Mouse (Mus musculus) liver, embryonic 16.5 days (tissue): ENCODE data around the gene Olfr1349. TPM values are rescaled to one million over a fixed set of nuclear protein-coding genes. Genes with fewer than 3 reads are reported as not detected.
"Not testable (repeated sequence)": the region's sequence is repeated elsewhere in the genome, so short reads cannot be mapped to it uniquely, and the experiment has no call there.

Experiments
- ATAC-seq: fragments of 200-750 bp; cut with Nextera tagmentation; 2 replicates; pipeline ENCODE4 v1.8.0; 2017; ENCODE audit warnings: low read depth, mild to moderate bottlenecking, moderate number of reproducible peaks, moderate library complexity
- H3K27ac ChIP-seq: fragments of 300-500 bp; sonication (generic); 2 replicates; pipeline ENCODE4 v1.5.1; 2014; ENCODE audit warnings: mild to moderate bottlenecking, low read length
- H3K27me3 ChIP-seq: fragments of 300-500 bp; sonication (generic); 2 replicates; pipeline ENCODE4 v1.6.1; 2014; ENCODE audit warnings: low read depth, low read length, mixed read lengths; ENCODE audit not compliant: control insufficient read depth, insufficient read depth
- H3K36me3 ChIP-seq: fragments of 300-500 bp; sonication (generic); 2 replicates; pipeline ENCODE4 v1.6.1; 2014; ENCODE audit warnings: mild to moderate bottlenecking; ENCODE audit not compliant: control insufficient read depth, insufficient read depth
- H3K4me1 ChIP-seq: fragments of 300-500 bp; sonication (generic); 2 replicates; pipeline ENCODE4 v1.6.1; 2014; ENCODE audit warnings: low read depth, low read length, mixed read lengths; ENCODE audit not compliant: control insufficient read depth
- H3K4me2 ChIP-seq: fragments of 300-500 bp; sonication (generic); 2 replicates; pipeline ENCODE4 v1.6.1; 2014; ENCODE audit warnings: low read depth, low read length, mixed read lengths
- H3K4me3 ChIP-seq: fragments of 300-500 bp; sonication (generic); 2 replicates; pipeline ENCODE4 v1.5.1; 2014; ENCODE audit warnings: low read depth, mild to moderate bottlenecking, low read length
- H3K9ac ChIP-seq: fragments of 300-500 bp; sonication (generic); 2 replicates; pipeline ENCODE4 v1.6.1; 2014; ENCODE audit warnings: low read depth, low read length
- H3K9me3 ChIP-seq: fragments of 300-500 bp; sonication (generic); replicated peaks from 2 replicates; pipeline ENCODE4 v1.6.1; 2016; ENCODE audit warnings: low read length; ENCODE audit not compliant: control insufficient read depth
- WGBS: fragments of 180-500 bp; shearing (Covaris S2); extraction: QIAGEN DNeasy Blood & Tissue Kit; methylation state at CpG from one replicate; pipeline ENCODE4 v1.1.7; 2014; ENCODE audit not compliant: insufficient replicate concordance; 5-methylcytosine and 5-hydroxymethylcytosine counted together
- polyA plus RNA-seq: library from polyadenylated mRNA; unstranded; fragments of >200 nt; fragmentation: Nextera tagmentation; extraction: Ambion mirVana; gene quantifications from 2 replicates; pipeline ENCODE4 v1.2.1, GENCODE M21; 2015

The Olfr1349 gene
- not detected in 2 replicates for polyA plus RNA-seq

DNA sequence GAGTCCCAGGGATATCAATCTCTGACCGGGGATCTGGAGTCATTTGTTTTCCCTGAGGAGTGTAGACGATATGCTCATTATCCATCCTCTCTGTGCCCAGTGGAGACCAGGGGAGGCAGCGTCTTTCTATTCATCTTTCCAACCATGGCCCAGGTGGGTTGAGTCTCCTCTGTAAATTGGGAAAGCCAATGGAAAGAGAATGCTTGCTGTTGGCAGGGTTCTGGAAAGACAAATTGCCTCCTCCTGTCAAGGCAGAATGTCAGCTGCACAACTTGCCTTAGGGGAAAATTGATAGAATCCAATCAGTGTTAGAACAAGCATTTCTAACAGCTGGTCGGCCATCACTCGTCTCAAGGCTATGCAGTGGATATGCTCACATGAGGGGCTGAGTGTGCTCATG is at the start of gene Olfr1349:
Olfr1349 (minus strand) TSS at position 101 of the 400 bp plus-strand sequence.
- Histone ChIP-seq H3K27ac (no peak within 1 kb of the TSS), H3K4me1 (no peaks in the 10 kb centered on the region), H3K9ac (no peak within 1 kb of the TSS), H3K4me2 (no peak within 1 kb of the TSS), H3K27me3 (no peaks in the 10 kb centered on the region), H3K9me3 (0 out of 2 replicates have a peak, but pooled peaks cover 4% of the 10 kb centered on the region), H3K36me3 (no peaks in the 10 kb centered on the region), H3K4me3 (no peak within 1 kb of the TSS)
- 60% methylated on average over 5 of the region's 5 CpGs for WGBS
- ATAC-seq, result no peak

DNA sequence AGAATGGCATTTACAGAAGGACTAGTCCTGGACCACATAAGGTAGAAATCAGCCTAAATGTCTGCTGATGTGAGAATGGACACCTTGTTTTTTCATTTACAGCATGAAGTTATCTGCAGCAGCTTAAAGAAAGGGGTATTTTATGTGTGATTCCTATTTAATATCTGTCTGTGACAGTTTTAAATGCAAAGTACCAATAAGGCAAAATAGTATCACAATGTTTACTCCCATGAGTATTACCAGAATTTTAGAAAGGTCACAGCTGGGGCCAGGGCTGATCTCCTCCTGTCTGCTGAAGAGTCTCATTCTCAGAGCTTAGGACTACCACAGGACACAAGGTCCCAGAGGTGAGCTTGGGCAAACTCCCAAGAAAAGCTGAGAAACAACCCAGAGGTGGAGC is 41.8 kb upstream of the Olfr1349 start, which contains the start of gene Olfr1350:
Olfr1350 (plus strand) TSS at position 301 of the 400 bp plus-strand sequence.
- H3K36me3 ChIP-seq, result no peaks in the 10 kb centered on the region
- H3K4me1 ChIP-seq, result no peaks in the 10 kb centered on the region
- H3K9ac ChIP-seq, result no peak within 1 kb of the TSS
- no peak within 1 kb of the TSS for H3K27ac ChIP-seq
- no peak within 1 kb of the TSS for H3K4me2 ChIP-seq
- H3K4me3 ChIP-seq, result no peak within 1 kb of the TSS
- no peak for ATAC-seq
- no peaks in the 10 kb centered on the region for H3K9me3 ChIP-seq
- H3K27me3 ChIP-seq, result no peaks in the 10 kb centered on the region

DNA sequence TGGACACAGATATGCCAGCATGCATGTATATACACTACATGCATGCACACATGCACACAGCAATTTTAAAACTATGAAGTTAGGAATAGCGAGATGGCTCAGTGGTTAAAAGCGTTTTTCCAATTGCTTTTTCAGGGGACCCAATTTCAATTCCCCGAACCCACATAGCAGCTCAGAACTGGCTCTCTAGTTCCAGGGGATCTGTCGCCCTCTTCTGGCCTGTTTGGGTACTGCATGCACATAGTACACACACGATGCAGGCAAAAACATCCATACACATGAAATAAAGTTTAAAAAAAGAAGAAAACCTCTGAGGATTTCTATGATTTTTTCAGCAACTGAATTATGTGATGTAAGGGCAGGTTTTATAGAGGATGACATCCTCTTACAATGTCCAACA is 3.4 kb upstream of the Olfr1349 start:
- no peak overlapping the region for H3K27ac ChIP-seq
- no peaks in the 10 kb centered on the region for H3K27me3 ChIP-seq
- 52% methylated on average over 5 of the region's 5 CpGs for WGBS
- no peaks in the 10 kb centered on the region for H3K4me1 ChIP-seq
- 0 out of 2 replicates have a peak, but pooled peaks cover 4% of the 10 kb centered on the region for H3K9me3 ChIP-seq
- no peak for ATAC-seq
- H3K9ac ChIP-seq, result no peak overlapping the region
- H3K4me2 ChIP-seq, result no peak overlapping the region
- H3K4me3 ChIP-seq, result no peak overlapping the region
- no peaks in the 10 kb centered on the region for H3K36me3 ChIP-seq

DNA sequence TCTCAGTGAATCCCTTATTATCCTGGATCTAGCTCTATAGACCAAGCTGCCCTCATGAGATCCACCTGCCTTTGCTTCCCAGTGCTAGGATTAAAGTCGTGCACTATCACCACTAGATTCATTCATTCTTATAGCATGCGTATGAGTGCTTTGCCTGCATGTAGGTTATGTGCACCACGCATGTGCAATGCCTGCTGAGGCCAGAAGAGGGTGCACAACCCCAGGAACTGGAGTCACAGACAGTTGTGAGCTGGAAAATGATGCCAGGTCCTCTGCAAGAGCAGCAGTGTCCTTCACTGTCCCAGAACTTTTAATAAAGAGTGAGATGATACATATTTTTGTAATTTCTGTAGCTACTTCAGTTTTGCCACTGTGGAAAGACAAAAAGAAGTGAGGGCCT is 2.3 kb upstream of the Olfr1349 start:
- H3K27me3 ChIP-seq, result no peaks in the 10 kb centered on the region
- H3K4me2 ChIP-seq, result no peak overlapping the region
- H3K36me3 ChIP-seq, result no peaks in the 10 kb centered on the region
- 0 out of 2 replicates have a peak, but pooled peaks cover 4% of the 10 kb centered on the region for H3K9me3 ChIP-seq
- H3K4me3 ChIP-seq, result no peak overlapping the region
- H3K9ac ChIP-seq, result no peak overlapping the region
- WGBS, result 48% methylated on average over 3 of the region's 3 CpGs
- ATAC-seq, result no peak
- no peaks in the 10 kb centered on the region for H3K4me1 ChIP-seq
- no peak overlapping the region for H3K27ac ChIP-seq

DNA sequence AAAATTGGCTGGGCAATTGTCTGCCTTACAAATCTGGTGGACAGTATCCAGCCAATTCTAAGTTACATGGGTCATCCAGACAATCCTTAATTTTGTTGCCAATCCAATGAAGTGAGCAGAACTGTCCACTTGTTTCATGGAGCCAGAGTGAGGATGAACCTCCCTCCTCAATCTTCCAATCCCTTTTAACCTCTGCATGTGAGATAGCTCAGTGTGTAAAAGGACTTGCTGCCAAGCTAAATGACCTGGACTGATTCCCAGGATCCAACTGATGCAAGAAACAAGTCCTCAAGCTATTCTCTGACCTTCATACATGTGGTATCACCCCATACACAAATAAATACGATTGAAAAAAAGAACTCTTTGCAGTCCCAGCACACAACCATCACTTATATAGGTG is 1.1 kb downstream of the Olfr1349 start:
- Histone ChIP-seq H3K9me3 (peaks cover 4% of the 10 kb centered on the region; the same call in 1 of the 2 replicates), H3K4me2 (no peak overlapping the region), H3K4me1 (no peaks in the 10 kb centered on the region), H3K27me3 (no peaks in the 10 kb centered on the region), H3K4me3 (no peak overlapping the region), H3K36me3 (no peaks in the 10 kb centered on the region), H3K27ac (no peak overlapping the region), H3K9ac (no peak overlapping the region)
- ATAC-seq, result no peak
- 15% methylated on average over 1 of the region's 1 CpGs for WGBS

DNA sequence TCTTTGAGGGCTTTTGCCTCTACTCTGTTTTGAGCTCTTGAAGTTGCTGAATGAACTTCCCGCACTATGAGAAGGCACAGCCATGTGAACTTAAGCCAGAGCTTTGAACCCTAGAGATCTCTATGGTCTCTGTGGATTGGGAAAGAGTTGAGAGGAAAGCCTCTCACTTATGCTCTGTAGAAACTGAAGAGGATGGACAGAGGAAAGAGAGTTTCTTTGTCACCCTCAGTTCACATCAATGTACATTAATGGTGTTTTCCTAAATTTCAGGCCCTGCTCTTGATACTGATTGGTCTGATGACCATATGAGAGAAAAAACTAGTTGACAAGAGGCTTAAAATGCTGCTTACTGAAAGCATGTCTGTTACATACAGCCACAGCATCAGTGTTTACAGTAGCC is 14.1 kb downstream of the Olfr1349 start, which contains the start of gene Olfr1348:
Olfr1348 (minus strand) TSS at position 101 of the 400 bp plus-strand sequence.
- Histone ChIP-seq H3K27me3 (no peaks in the 10 kb centered on the region), H3K36me3 (no peaks in the 10 kb centered on the region), H3K4me1 (no peaks in the 10 kb centered on the region), H3K4me2 (no peak within 1 kb of the TSS), H3K27ac (no peak within 1 kb of the TSS), H3K4me3 (no peak within 1 kb of the TSS), H3K9ac (no peak within 1 kb of the TSS), H3K9me3 (no peaks in the 10 kb centered on the region)
- ATAC-seq, result no peak
- WGBS, result 73% methylated on average over 1 of the region's 1 CpGs

DNA sequence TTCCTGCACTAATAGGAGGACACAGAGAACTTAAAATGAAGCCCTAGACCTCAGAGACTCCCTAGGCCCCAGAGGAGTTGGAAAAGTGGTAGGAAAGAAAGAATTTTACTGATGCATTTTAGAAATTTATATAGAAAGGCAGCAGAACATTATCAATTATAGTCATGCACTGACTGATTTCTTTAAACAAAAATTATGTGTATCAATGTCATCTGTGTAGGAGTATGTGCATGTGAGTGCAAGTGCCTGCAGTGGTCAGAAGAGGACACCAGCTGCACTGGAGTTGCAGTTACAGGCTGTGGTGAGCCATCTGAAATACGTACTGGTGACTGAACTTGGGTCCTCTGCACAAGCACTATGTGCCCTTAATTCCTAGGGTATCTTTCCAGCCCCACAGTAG is 23.1 kb downstream of the Olfr1349 start, which contains the start of gene Olfr1347:
Olfr1347 (minus strand) TSS at position 101 of the 400 bp plus-strand sequence.
- no peak within 1 kb of the TSS for H3K4me3 ChIP-seq
- H3K9me3 ChIP-seq, result no peaks in the 10 kb centered on the region
- no peaks in the 10 kb centered on the region for H3K4me1 ChIP-seq
- H3K36me3 ChIP-seq, result no peaks in the 10 kb centered on the region
- H3K27me3 ChIP-seq, result no peaks in the 10 kb centered on the region
- H3K4me2 ChIP-seq, result no peak within 1 kb of the TSS
- WGBS, result 34% methylated on average over 1 of the region's 1 CpGs
- no peak within 1 kb of the TSS for H3K9ac ChIP-seq
- H3K27ac ChIP-seq, result no peak within 1 kb of the TSS
- ATAC-seq, result no peak

DNA sequence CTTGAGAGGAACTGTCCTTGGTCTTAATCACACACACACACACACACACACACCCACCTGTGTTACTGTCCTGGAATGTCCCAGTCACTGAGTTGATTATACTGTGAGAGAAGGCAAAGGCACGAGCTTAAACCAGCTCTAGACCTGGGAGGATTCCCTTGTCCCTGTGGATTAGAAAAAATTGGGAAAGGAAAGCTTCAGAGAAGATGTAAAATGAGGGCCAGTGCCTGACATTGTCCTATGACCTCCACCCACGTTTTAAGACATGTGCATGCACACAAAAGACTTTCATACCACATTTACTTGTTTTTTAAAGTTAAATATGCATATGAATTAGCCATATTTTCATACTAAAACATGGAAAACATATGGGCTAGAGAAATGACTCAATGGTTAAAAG is 35.9 kb downstream of the Olfr1349 start, which contains the start of gene Olfr5:
Olfr5 (minus strand) TSS at position 101 of the 400 bp plus-strand sequence.
- no peak within 1 kb of the TSS for H3K4me2 ChIP-seq
- H3K36me3 ChIP-seq, result no peaks in the 10 kb centered on the region
- H3K9me3 ChIP-seq, result no peaks in the 10 kb centered on the region
- no peak within 1 kb of the TSS for H3K27ac ChIP-seq
- 8% methylated on average over 2 of the region's 2 CpGs for WGBS
- H3K27me3 ChIP-seq, result no peaks in the 10 kb centered on the region
- ATAC-seq, result no peak
- H3K4me3 ChIP-seq, result no peak within 1 kb of the TSS
- no peak within 1 kb of the TSS for H3K9ac ChIP-seq
- no peaks in the 10 kb centered on the region for H3K4me1 ChIP-seq

DNA sequence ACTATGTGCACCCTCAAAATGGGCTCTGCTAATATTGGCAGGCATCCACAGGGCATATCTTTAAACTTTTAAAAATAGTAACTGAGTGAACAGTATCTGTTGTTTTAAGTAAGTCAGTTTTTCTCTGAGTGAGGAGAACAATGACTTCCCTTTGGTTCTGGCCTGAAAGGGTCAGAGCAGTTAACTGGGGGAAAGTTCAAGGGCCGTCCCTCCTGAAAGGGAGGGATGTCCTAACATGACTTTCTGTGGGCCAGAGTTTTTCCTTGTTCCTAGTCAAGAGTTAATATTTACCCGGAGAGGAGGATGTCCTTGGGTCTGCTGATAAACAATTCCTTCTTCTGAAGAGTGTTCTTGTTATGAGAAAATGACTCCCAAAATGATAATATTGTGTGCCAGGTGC is 45.1 kb downstream of the Olfr1349 start:
- not testable (repeated sequence) for H3K36me3 ChIP-seq, ATAC-seq, H3K27me3 ChIP-seq, H3K27ac ChIP-seq, H3K9ac ChIP-seq, H3K4me1 ChIP-seq, H3K9me3 ChIP-seq, H3K4me2 ChIP-seq, H3K4me3 ChIP-seq
- 38% methylated on average over 2 of the region's 2 CpGs for WGBS
